Mouse (Mus musculus) olfactory bulb, adult 2 months (tissue): ENCODE measurements around the gene Shc3.

Source experiments
- CTCF ChIP-seq: fragments of 200-500 bp; IDR thresholded peaks from 2 replicates; pipeline ENCODE4 v1.5.1; 2012; ENCODE audit warnings: low read depth, mild to moderate bottlenecking, low read length, moderate library complexity; ENCODE audit not compliant: insufficient read depth
- POLR2A ChIP-seq: fragments of 200-500 bp; IDR thresholded peaks from 2 replicates; pipeline ENCODE4 v1.6.1; 2012; ENCODE audit warnings: mild to moderate bottlenecking, low read depth, low read length, moderate library complexity; ENCODE audit not compliant: insufficient read depth

DNA sequence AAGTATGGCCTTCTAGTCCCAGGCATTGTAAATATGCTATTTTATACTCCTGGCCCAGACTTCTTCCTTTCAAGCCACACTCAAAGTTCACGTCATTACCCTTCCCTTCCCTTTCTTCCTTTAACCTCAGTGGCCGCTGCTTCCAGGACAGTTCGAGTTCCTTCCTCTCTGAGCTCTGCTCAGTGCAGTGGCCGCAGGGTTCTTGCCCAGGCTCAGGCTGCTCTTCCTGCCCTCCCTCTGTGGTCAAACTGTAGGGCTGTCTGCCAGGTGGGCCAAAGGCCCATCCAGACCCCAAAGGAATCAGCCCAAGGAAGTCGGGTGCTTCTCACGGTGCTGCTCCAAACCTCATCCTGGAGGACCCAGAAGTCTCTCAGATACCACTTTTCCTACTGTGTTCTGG is 151.4 kb downstream of the Shc3 start:
- no peak for TF ChIP-seq CTCF
- TF ChIP-seq POLR2A, result no peak
